Mouse (Mus musculus): Measurements from ENCODE around the gene Neurl1a.

Gene Neurl1a

GRCm38 (mm10) chr19:47168223-47168622 is 10.4 kb upstream of the Neurl1a start:
- peak; percentile 82 for DNase-seq (ENCODE audit: low read depth)

GRCm38 (mm10) chr19:47168793-47169412 is 9.7 kb upstream of the Neurl1a start:
- DNase-seq (ENCODE audit: low read depth), result peak; percentile 89

DNA sequence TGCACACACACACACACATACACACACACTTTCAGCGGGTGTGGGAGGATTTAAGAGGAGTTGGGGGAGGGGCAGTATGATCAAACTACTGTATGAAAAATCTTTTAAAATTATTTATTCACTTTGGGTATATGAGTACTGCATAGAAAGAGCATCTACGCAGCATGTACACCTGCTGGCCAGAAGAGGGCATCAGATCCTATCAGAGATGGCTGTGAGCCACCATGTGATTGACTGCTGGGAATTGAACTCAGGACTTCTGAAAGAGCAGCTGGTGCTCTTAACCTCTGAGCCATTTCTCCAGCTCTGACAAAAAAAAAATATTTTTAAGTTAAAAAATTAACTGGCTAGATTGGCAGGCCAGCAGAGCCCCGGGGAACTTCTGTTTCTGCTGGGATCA is 4.1 kb upstream of the Neurl1a start:
- DNase-seq (ENCODE audit: low read depth), result peak; percentile 66

GRCm38 (mm10) chr19:47175472-47175871 is 3.1 kb upstream of the Neurl1a start:
- peak; percentile 35 for DNase-seq (ENCODE audit: low read depth)

DNA sequence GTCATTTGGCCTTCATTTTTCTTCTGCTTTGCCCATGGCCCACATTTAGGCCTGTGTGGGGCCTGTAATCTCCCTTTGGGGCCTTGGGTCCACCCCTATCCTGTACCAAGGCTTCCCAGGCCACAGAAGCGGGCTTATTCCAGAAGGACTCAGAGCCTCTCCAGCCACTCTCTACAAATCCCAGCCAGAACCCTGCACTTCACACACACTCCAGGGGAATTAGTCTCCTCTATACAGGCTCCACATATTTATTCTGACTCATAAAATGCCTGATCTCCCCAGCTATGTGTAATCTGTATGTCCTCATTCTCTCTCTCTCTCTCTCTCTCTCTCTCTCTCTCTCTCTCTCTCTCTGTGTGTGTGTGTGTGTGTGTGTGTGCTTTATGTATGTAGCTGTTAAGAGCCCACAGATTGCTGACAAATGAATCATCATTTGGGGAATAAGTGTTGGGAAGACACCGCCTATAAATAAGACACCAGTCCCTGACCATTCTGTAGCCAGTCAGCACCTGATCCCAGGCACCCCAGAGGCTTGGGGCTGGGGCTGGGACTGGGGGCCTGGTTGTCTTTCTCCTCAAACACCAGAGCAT is 1.6 kb upstream of the Neurl1a start:
- DNase-seq (ENCODE audit: low read depth), result no peak

DNA sequence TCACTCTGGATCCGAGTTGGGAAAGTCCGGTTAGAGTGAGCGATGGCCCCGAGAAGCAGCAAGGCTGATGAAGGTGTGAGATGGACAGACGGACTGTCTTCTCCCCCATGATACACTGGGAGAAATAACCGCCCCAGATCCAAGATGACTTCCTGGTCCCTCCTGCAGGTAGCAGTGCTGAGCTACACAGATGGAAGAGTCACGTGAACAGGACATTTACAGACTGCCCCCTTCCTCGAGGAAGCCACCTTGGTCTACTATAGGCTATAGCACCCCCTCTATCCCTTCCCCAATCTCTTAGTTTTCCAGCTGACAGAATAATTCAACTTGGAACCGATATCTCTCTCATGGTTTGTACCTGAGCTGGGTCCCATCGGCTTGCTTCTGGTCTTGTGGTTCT is 619 bp upstream of the Neurl1a start:
- DNase-seq (ENCODE audit: low read depth), result no peak

DNA sequence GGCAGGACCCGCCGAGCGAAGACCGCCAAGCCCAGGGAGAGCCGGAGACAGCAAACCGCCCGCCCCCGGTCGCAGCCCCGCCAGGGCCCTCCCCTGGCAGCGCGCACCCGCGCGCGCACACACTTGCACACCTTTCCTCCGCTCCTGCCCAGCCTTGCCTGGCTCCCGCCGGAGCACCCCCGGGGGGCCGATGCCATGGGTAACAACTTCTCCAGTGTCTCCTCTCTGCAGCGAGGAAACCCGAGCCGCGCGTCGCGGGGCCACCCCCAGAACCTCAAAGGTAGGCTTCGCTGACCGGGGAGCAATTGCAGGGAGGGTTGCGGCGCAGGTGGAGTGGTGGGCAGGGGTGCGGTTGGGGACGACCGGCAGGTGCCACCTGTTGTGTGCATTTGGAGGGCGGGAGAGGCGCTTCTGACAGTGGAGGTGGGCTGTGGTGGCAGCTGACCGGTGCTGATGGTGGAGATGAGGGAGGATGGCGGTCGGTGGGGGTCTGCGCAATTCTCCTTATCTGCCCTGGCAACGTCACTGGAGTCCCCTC is 721 bp downstream of the Neurl1a start:
- DNase-seq (ENCODE audit: low read depth), result no peak

GRCm38 (mm10) chr19:47180011-47180410 is 1.4 kb downstream of the Neurl1a start:
- no peak for DNase-seq (ENCODE audit: low read depth)

GRCm38 (mm10) chr19:47184221-47184620 is 5.6 kb downstream of the Neurl1a start:
- no peak for DNase-seq (ENCODE audit: low read depth)

GRCm38 (mm10) chr19:47184736-47185135 is 6.1 kb downstream of the Neurl1a start:
- peak; percentile 12 for DNase-seq (ENCODE audit: low read depth)

GRCm38 (mm10) chr19:47186514-47187275 is 8.1 kb downstream of the Neurl1a start:
- no peak for DNase-seq (ENCODE audit: low read depth)

- no peak for DNase-seq (ENCODE audit: low read depth)
These were observed 10.0 kb downstream of the Neurl1a start for GRCm38 (mm10) chr19:47188515-47189128.

DNA sequence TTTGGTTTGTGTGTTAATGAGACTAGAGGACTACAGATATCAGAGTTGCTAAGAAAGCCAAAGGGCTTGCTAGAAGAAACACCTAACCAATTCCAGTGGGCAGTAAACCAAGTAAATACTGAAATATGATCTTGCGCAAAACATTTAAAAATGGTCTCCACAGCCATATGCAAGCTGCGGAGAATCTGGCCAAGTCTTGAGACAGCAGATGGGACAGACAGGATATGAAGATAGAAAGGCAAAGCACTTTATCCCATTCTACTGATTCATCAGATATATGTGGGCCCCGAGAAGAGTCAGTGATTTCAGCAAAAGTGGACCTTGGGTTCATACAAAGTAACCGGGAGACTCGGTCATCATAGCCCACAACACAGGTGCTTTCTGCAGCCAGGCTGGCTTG is 13.5 kb downstream of the Neurl1a start:
- no peak for DNase-seq (ENCODE audit: low read depth)

DNA sequence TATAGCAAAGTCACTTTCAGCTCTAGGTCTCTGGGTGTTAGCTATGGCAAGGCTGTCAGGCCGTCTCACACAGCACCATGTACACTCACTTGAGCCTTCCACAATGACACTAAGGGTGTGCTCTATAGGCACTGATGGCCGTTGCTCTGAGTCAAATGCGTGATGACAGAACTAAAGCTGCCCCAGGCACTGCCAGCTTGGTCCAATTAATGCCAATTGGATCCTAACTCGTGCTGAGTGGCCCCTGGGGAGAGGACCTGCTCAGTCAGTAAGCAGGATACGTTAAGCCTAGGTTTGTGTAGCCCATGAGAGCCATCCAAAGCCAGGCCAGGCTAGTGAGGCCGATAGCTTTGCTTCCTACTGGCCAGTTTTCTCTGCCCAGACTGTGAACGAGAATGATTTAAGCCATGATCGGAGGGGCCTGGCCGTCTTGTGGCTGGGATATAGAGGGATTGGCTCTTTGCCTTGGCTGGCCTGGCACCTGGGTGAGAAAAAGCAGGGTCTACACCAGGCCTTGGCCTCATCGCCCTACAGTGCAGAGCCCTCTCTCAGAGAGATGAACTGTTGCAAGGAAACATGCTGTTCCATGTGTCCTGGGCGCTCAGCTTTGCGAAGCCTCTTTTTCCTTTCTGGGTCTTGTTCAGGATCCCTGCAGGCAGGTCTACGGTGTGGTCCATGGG is 20.2 kb downstream of the Neurl1a start:
- DNase-seq (ENCODE audit: low read depth), result no peak

DNA sequence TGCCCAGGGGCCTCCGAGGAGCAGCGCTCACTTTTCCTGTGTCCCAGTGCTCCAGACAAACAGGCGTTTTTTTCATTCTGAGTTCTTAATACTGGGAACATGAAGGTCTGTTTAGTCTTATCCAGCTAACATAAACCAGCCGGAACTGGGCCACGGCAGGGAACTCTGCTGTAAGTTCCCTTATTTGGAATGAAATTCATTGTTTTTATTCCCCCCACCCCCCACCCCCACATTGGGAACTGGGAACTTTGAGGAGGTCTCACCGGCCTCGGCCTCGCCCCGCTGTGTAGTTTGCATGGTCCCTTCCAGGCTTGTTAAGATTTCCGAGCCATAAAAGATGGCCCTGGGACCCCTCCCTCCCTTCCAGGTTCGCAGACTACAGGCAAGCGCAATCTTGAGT is 23.4 kb downstream of the Neurl1a start:
- no peak for DNase-seq (ENCODE audit: low read depth)

DNA sequence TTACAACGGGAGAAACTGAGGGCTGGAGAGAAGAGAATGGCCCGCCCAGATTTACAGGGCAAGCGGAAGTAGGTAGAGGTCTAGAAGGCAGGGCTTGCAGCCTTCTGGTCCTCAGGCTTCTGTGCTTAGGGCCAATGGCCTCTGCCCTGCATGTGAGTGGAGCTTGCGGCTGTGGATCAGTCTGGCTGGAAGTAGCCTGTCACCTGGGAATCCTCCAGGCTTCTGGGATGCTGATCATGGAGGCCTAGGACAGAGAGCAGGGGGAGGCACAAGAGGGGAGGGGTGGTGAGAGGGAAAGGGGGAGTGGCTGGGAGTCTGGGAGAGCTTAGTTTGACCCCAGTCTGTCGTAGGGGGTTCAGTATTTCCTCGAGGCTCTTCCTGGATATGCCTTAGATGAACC is 23.8 kb downstream of the Neurl1a start:
- no peak for DNase-seq (ENCODE audit: low read depth)

DNA sequence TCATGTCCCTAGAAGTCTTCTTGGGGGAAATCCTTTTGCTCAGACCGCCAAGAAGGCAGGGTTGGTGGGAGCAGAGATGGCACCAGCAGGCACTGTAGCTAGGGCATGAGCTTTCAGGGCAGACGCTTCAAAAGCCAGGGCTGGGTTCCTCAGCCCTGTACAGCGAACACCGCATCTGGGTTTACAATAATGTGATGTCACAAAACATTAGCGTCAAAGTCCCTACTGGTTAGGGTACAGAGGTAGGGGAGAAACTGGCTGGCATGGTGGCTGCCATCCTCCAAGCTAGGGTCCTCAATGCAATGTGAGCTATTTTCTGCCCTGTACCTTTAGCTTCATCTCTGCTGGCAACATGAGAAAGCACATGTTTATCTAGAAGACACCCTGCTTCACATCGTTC is 24.4 kb downstream of the Neurl1a start:
- DNase-seq (ENCODE audit: low read depth), result no peak

DNA sequence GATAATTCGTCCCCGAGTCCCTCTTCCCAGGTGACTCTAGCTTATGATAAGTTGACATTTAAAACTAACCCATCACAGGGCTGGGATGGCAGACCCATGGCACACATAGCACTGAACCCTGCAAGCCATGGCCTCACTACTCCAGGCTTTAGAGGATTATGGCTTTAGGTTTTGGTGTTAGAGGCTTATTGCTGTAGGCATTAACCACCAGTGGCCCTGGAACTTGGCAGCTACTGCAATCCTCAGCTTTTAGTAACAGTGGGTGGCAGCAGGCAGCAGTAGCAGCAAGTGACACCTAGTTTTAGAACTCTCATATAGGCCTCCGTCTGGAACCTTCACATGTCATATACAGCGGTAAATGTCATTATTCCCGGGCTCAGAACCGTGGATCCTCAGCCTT is 26.0 kb downstream of the Neurl1a start:
- no peak for DNase-seq (ENCODE audit: low read depth)

DNA sequence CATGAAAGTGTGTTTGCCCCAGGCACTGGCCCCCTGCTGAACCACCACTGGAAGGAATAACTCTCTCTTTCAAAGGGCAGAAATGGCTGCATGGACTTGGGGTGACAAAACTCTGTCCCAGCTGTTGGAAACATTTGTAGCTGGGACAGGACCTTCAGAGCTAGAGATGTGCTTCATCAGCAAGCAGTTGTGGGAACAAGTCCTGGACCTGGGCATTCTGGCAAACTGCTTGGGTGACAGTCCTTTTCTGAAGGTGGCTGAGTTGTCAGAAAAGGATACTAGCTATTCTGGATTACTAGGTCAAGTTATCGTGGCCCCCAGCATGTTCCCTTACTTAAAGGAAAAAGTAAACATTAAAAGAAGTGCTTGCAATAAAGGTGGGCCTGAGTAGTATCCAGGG is 27.5 kb downstream of the Neurl1a start:
- no peak for DNase-seq (ENCODE audit: low read depth)

- DNase-seq (ENCODE audit: low read depth), result peak; percentile 71
These were observed 31.8 kb downstream of the Neurl1a start for GRCm38 (mm10) chr19:47210432-47210831.

DNA sequence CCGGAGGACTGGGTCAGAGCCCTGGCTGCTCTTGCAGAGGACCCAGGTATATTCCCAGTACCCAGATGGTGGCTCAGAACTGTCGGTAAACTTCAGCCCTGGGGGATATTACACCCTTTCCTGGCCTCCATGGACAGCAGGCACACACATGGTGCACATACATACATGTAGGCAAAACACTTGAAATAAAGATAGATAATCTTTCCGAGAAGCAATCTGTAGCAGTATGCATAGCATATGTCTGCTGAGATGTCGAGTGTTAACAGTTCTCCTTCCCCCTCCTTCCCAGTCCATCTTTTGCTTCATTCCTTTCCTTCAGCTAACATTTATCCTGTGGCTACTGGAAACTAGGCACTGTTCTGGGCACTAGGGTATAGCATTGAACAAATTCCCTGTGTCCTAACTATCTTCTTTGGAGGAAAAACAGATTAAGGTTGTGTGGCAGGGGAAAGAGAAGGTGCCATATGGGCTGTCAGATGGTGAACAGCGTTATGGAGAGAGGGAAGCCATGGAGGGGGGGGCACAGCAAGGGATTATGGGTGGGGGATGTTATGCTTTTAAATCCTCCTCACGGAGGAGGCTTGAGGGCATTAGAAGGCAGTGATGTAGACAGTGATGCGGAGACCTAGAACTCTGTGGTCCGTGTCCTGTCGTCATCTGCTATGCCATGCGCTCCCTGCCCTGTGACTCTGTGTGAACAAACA is 33.1 kb downstream of the Neurl1a start:
- DNase-seq (ENCODE audit: low read depth), result no peak

GRCm38 (mm10) chr19:47212401-47212800 is 33.8 kb downstream of the Neurl1a start:
- no peak for DNase-seq (ENCODE audit: low read depth)
